Mouse (Mus musculus): ENCODE results near the gene Ankrd36. TPM values are rescaled to one million over a fixed set of nuclear protein-coding genes. Genes with fewer than 3 reads are reported as not detected.

The Ankrd36 gene
- total and polyA plus RNA-seq, 2 experiments from 2014 or later, result not detected

GRCm38 (mm10) chr11:5565596-5565995 lies 3.9 kb upstream of the Ankrd36 start:
- no peaks in the 10 kb centered on the region for H3K9me3 ChIP-seq (ENCODE audit: low read length)
- H3K4me2 ChIP-seq (ENCODE audit: low read depth, low read length), result no peak overlapping the region
- ATAC-seq, result no peak
- DNase-seq (ENCODE audit: low spot score), result no peak
- WGBS, result 85% methylated on average over 3 of the region's 3 CpGs
- no peaks in the 10 kb centered on the region for H3K36me3 ChIP-seq (ENCODE audit: insufficient read depth, low read length)
- no peak for TF ChIP-seq CTCF (IDR thresholded peaks at IDR 0.05; ENCODE audit: low read depth)
- H3K4me1 ChIP-seq (ENCODE audit: insufficient read depth, low read length), result no peaks in the 10 kb centered on the region
- H3K27me3 ChIP-seq (ENCODE audit: insufficient read depth, low read length), result no peaks in the 10 kb centered on the region
- H3K9ac ChIP-seq (replicated peaks; ENCODE audit: low read length), result no peak overlapping the region
- H3K4me3 ChIP-seq (ENCODE audit: low read length), result no peak overlapping the region
- H3K27ac ChIP-seq, result no peak overlapping the region

GRCm38 (mm10) chr11:5566506-5566905 lies 3.0 kb upstream of the Ankrd36 start:
- no peaks in the 10 kb centered on the region for H3K27me3 ChIP-seq (ENCODE audit: insufficient read depth, low read length)
- H3K4me2 ChIP-seq (ENCODE audit: low read depth, low read length), result no peak overlapping the region
- WGBS, result 68% methylated on average over 2 of the region's 2 CpGs
- no peak for TF ChIP-seq CTCF (IDR thresholded peaks at IDR 0.05; ENCODE audit: low read depth)
- no peaks in the 10 kb centered on the region for H3K9me3 ChIP-seq (ENCODE audit: low read length)
- no peaks in the 10 kb centered on the region for H3K4me1 ChIP-seq (ENCODE audit: insufficient read depth, low read length)
- DNase-seq (ENCODE audit: low spot score) (no peak), ATAC-seq (no peak)
- H3K27ac ChIP-seq, result no peak overlapping the region
- H3K9ac ChIP-seq (replicated peaks; ENCODE audit: low read length), result no peak overlapping the region
- H3K36me3 ChIP-seq (ENCODE audit: insufficient read depth, low read length), result no peaks in the 10 kb centered on the region
- no peak overlapping the region for H3K4me3 ChIP-seq (ENCODE audit: low read length)

- no peak overlapping the region for H3K27ac ChIP-seq
- no peak overlapping the region for H3K4me3 ChIP-seq (ENCODE audit: low read length)
- no peaks in the 10 kb centered on the region for H3K4me1 ChIP-seq (ENCODE audit: insufficient read depth, low read length)
- no peak for TF ChIP-seq CTCF (IDR thresholded peaks at IDR 0.05; ENCODE audit: low read depth)
- DNase-seq (ENCODE audit: low spot score) (no peak), ATAC-seq (no peak)
- no peak overlapping the region for H3K9ac ChIP-seq (replicated peaks; ENCODE audit: low read length)
- no peak overlapping the region for H3K4me2 ChIP-seq (ENCODE audit: low read depth, low read length)
- H3K36me3 ChIP-seq (ENCODE audit: insufficient read depth, low read length), result no peaks in the 10 kb centered on the region
- WGBS, result 97% methylated on average over 6 of the region's 6 CpGs
- no peaks in the 10 kb centered on the region for H3K27me3 ChIP-seq (ENCODE audit: insufficient read depth, low read length)
- no peaks in the 10 kb centered on the region for H3K9me3 ChIP-seq (ENCODE audit: low read length)
These were observed 1.8 kb upstream of the Ankrd36 start for GRCm38 (mm10) chr11:5567654-5568053.

- ATAC-seq, result no peak
- Histone ChIP-seq H3K36me3 (ENCODE audit: insufficient read depth, low read length) (no peaks in the 10 kb centered on the region), H3K4me2 (ENCODE audit: low read depth, low read length) (no peak overlapping the region), H3K27ac (no peak overlapping the region), H3K4me3 (ENCODE audit: low read length) (no peak overlapping the region), H3K27me3 (ENCODE audit: insufficient read depth, low read length) (no peaks in the 10 kb centered on the region), H3K9ac (replicated peaks; ENCODE audit: low read length) (no peak overlapping the region), H3K9me3 (ENCODE audit: low read length) (no peaks in the 10 kb centered on the region), H3K4me1 (ENCODE audit: insufficient read depth, low read length) (no peaks in the 10 kb centered on the region)
- DNase-seq (ENCODE audit: low spot score), result no peak
- no peak for TF ChIP-seq CTCF (IDR thresholded peaks at IDR 0.05; ENCODE audit: low read depth)
- WGBS, result 92% methylated on average over 5 of the region's 5 CpGs
These were observed 1.4 kb upstream of the Ankrd36 start for GRCm38 (mm10) chr11:5568082-5568481.

- Histone ChIP-seq H3K9ac (replicated peaks; ENCODE audit: low read length) (no peak overlapping the region), H3K36me3 (ENCODE audit: insufficient read depth, low read length) (no peaks in the 10 kb centered on the region), H3K27me3 (ENCODE audit: insufficient read depth, low read length) (no peaks in the 10 kb centered on the region), H3K27ac (no peak overlapping the region), H3K4me3 (ENCODE audit: low read length) (no peak overlapping the region), H3K4me2 (ENCODE audit: low read depth, low read length) (no peak overlapping the region), H3K4me1 (ENCODE audit: insufficient read depth, low read length) (no peaks in the 10 kb centered on the region), H3K9me3 (ENCODE audit: low read length) (no peaks in the 10 kb centered on the region)
- DNase-seq (ENCODE audit: low spot score) (no peak), ATAC-seq (no peak)
- WGBS, result 95% methylated on average over 4 of the region's 4 CpGs
- no peak for TF ChIP-seq CTCF (IDR thresholded peaks at IDR 0.05; ENCODE audit: low read depth)
These were observed 2.4 kb downstream of the Ankrd36 start for GRCm38 (mm10) chr11:5571856-5572255.

- no peak overlapping the region for H3K9ac ChIP-seq (replicated peaks; ENCODE audit: low read length)
- no peak overlapping the region for H3K27ac ChIP-seq
- TF ChIP-seq CTCF (IDR thresholded peaks at IDR 0.05; ENCODE audit: low read depth), result no peak
- H3K4me1 ChIP-seq (ENCODE audit: insufficient read depth, low read length), result no peaks in the 10 kb centered on the region
- no peaks in the 10 kb centered on the region for H3K9me3 ChIP-seq (ENCODE audit: low read length)
- no peaks in the 10 kb centered on the region for H3K27me3 ChIP-seq (ENCODE audit: insufficient read depth, low read length)
- no peak for DNase-seq (ENCODE audit: low spot score)
- H3K36me3 ChIP-seq (ENCODE audit: insufficient read depth, low read length), result no peaks in the 10 kb centered on the region
- no peak for ATAC-seq
- 82% methylated on average over 2 of the region's 2 CpGs for WGBS
- H3K4me3 ChIP-seq (ENCODE audit: low read length), result no peak overlapping the region
- H3K4me2 ChIP-seq (ENCODE audit: low read depth, low read length), result no peak overlapping the region
These were observed 4.3 kb downstream of the Ankrd36 start for GRCm38 (mm10) chr11:5573821-5574220.

- Histone ChIP-seq H3K4me2 (ENCODE audit: low read depth, low read length) (no peak overlapping the region), H3K9me3 (ENCODE audit: low read length) (no peaks in the 10 kb centered on the region), H3K36me3 (ENCODE audit: insufficient read depth, low read length) (no peaks in the 10 kb centered on the region), H3K27ac (no peak overlapping the region), H3K27me3 (ENCODE audit: insufficient read depth, low read length) (no peaks in the 10 kb centered on the region), H3K9ac (replicated peaks; ENCODE audit: low read length) (no peak overlapping the region), H3K4me1 (ENCODE audit: insufficient read depth, low read length) (no peaks in the 10 kb centered on the region), H3K4me3 (ENCODE audit: low read length) (no peak overlapping the region)
- ATAC-seq (no peak), DNase-seq (ENCODE audit: low spot score) (no peak)
- WGBS, result 84% methylated on average over 6 of the region's 6 CpGs
- TF ChIP-seq CTCF (IDR thresholded peaks at IDR 0.05; ENCODE audit: low read depth), result no peak
These were observed 5.6 kb downstream of the Ankrd36 start for GRCm38 (mm10) chr11:5575046-5575445.
